8 mouse cellular contexts compared by ENCODE assay signal in genomic region chr1:153641492-153641939, GRCm38 (mm10). TPM values are rescaled to one million over a fixed set of nuclear protein-coding genes. Genes with fewer than 3 reads are reported as not detected.
DNase-seq lines count a peak whose midpoint lies in the region; ATAC-seq lines count a peak whose summit lies in the region.

No protein-coding gene starts in this region.

- peak; percentile 87 for ATAC-seq in hindbrain, embryonic 16.5 days
- no peak for ATAC-seq in liver, embryonic 12.5 days

- no peaks in the 10 kb centered on the region for H3K27me3 ChIP-seq in hindbrain, embryonic 16.5 days (replicated peaks; ENCODE audit: control insufficient read depth, insufficient read depth, low read length)
- peaks cover 18% of the 10 kb centered on the region; the same call in 1 of the 2 replicates for H3K27me3 ChIP-seq in liver, embryonic 12.5 days (replicated peaks)

- no peak overlapping the region for H3K4me3 ChIP-seq in hindbrain, embryonic 16.5 days (ENCODE audit: low read length)
- no peak overlapping the region for H3K4me3 ChIP-seq in liver, embryonic 12.5 days

- peak overlapping the region; percentile 67 for H3K27ac ChIP-seq in hindbrain, embryonic 16.5 days (ENCODE audit: low read depth, low read length)
- H3K27ac ChIP-seq in liver, embryonic 12.5 days = no peak overlapping the region

- no peaks in the 10 kb centered on the region for H3K9me3 ChIP-seq in hindbrain, embryonic 16.5 days (ENCODE audit: control insufficient read depth, low read length)
- no peaks in the 10 kb centered on the region for H3K9me3 ChIP-seq in liver, embryonic 12.5 days (replicated peaks)

- H3K4me2 ChIP-seq in hindbrain, embryonic 16.5 days (ENCODE audit: low read length) = peak overlapping the region; percentile 43
- peak overlapping the region; percentile 37 for H3K4me2 ChIP-seq in liver, embryonic 12.5 days

- peak; percentile 47 for DNase-seq in urinary bladder, postnatal 14 days (ENCODE audit: low spot score)
- no peak for DNase-seq in urinary bladder, postnatal 10 days (ENCODE audit: low spot score)
- DNase-seq in gastrocnemius, postnatal 25 days = peak; percentile 49
- peak; percentile 85 for DNase-seq in retina, postnatal 1 day
- no peak for DNase-seq in MN1 (ENCODE audit: low spot score)
- DNase-seq in natural killer cell, adult 2 months (ENCODE audit: low spot score in 2 of 2) = no peak

- 0 out of 2 replicates have a peak overlapping the region, but pooled peaks have one; percentile 14 for H3K9ac ChIP-seq in hindbrain, embryonic 16.5 days (ENCODE audit: low read depth, low read length)
- no peak overlapping the region for H3K9ac ChIP-seq in liver, embryonic 12.5 days

- 2% methylated on average over 9 of the region's 9 CpGs for WGBS in hindbrain, embryonic 16.5 days
- WGBS in liver, embryonic 12.5 days (ENCODE audit: insufficient replicate concordance) = 19% methylated on average over 9 of the region's 9 CpGs

- no peaks in the 10 kb centered on the region for H3K36me3 ChIP-seq in hindbrain, embryonic 16.5 days (ENCODE audit: control insufficient read depth, insufficient read depth, low read length)
- no peaks in the 10 kb centered on the region for H3K36me3 ChIP-seq in liver, embryonic 12.5 days

- H3K4me1 ChIP-seq in hindbrain, embryonic 16.5 days (ENCODE audit: control insufficient read depth, insufficient read depth, low read depth, low read length) = peaks cover 17% of the 10 kb centered on the region
- 0 out of 2 replicates have a peak, but pooled peaks cover 5% of the 10 kb centered on the region for H3K4me1 ChIP-seq in liver, embryonic 12.5 days

RNA-seq across cellular contexts. Expression of gene Rgs8, which starts 11.3 kb away (rescaled TPM):
- under 1 TPM in 1 of 2 experiments, not detected in 1; 0.32 TPM for total RNA-seq in gastrocnemius, postnatal 25 days (2021)
- 18.8 and 22.9 TPM in 2 replicates for polyA plus RNA-seq in hindbrain, embryonic 16.5 days (2015; fragmentation: Nextera tagmentation; extraction: Ambion mirVana)
- 0.10 and 0.22 TPM in 2 replicates for polyA plus RNA-seq in liver, embryonic 12.5 days (2016; fragmentation: Nextera tagmentation; extraction: Ambion mirVana)

Comparison
In these comparisons a context has a peak if more than half of its experiments do, and no peak if none do; other contexts are left out.
1. DNase-seq: peak in urinary bladder, postnatal 14 days (single experiment), gastrocnemius, postnatal 25 days (single experiment) and retina, postnatal 1 day (single experiment); none in urinary bladder, postnatal 10 days (single experiment), MN1 (single experiment) and natural killer cell, adult 2 months (0 of 2).
2. RNA of gene Rgs8, which starts 11.3 kb away (polyA plus RNA-seq): 18.8 to 22.9 TPM in hindbrain, embryonic 16.5 days; 0.10 to 0.22 TPM in liver, embryonic 12.5 days; every median in the first group is over 10 times any median in the second.